Mouse (Mus musculus) brain, embryonic 14.5 days (tissue): ENCODE measurements around the gene Ttc5.
A peak's percentile ranks its signal among the peaks of the same experiment; 100 is the strongest.

Experiments
- CTCF ChIP-seq: fragments of 200-500 bp; IDR thresholded peaks from 2 replicates; pipeline ENCODE4 v1.5.1; 2012; ENCODE audit warnings: inconsistent platforms, mild to moderate bottlenecking, moderate library complexity, borderline replicate concordance; ENCODE audit not compliant: insufficient read depth, insufficient read length; ENCODE audit errors: extremely low read depth
- POLR2A ChIP-seq: fragments of 200-500 bp; IDR thresholded peaks from 2 replicates; pipeline ENCODE4 v1.6.1; 2012; ENCODE audit warnings: mild to moderate bottlenecking, inconsistent platforms, borderline replicate concordance; ENCODE audit not compliant: poor library complexity, insufficient read depth, insufficient read length, severe bottlenecking; ENCODE audit errors: extremely low read depth

GRCm38 (mm10) chr14:50798512-50798911 lies 13.2 kb upstream of the Ttc5 start:
- TF ChIP-seq CTCF (peak; percentile 33; the same call in 1 of the 2 replicates), POLR2A (no peak)
